Mouse (Mus musculus): ENCODE data around the gene Lypla2.
"Not testable (repeated sequence)": the region's sequence is repeated elsewhere in the genome, so short reads cannot be mapped to it uniquely, and the experiment has no call there.

Gene Lypla2

GRCm38 (mm10) chr4:135972556-135972906, at the start of gene Lypla2:
Gene Lypla2, minus strand, starts transcription at chr4:135972626.
- DNase-seq: peak; percentile 88

- DNase-seq: peak; percentile 100
Measured at GRCm38 (mm10) chr4:136021549-136022047, 49.2 kb upstream of the Lypla2 start, which contains the start of gene Eloa. Gene Eloa, minus strand, starts transcription at chr4:136021763.

GRCm38 (mm10) chr4:136020743-136021548, 48.5 kb upstream of the Lypla2 start:
- DNase-seq: peak; percentile 34

DNA sequence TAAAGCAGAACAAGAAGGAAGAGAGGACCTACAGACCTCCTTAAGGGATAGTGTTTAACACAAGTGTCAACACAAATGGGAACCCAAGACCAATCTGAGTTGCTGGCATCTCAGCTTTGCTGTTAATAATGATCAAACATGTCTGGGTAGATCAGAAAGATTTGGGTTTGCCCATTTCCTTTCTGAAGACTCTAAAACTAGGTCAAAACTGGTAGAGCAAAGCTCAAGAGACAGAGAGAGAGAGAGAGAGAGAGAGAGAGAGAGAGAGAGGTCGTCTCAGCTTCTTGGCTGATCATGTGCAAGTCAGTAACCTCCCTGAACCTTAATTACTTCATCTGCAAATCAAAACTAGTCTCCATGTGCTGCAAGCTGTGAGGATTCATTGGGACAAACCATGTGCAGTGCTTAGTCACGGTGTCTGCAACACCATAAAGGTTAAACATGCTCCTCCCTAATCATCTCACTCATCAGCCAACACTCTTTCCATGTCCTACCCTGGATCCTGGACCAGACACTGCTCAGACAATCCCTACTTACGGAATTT, 43.7 kb upstream of the Lypla2 start:
- DNase-seq: no peak

DNA sequence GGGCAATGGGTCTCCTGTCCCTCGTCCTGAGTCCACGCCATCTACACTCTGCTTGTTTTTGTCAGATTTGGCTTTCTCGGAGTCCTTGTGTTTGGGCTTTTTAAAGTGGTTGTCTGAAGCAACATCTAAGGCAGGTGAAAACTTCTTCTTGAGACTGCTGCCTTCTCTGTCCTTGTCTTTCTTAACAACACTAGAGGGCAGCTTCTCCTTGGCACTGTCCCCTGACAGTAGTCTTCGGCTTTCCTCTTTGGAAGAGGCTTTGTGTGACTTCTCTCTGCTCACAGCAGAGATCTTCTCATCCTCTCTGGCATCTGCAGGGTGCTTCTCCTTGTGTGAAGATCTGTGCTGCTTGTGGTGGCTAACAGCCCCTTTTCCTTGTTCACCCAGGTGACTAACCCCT, 38.2 kb upstream of the Lypla2 start:
- no peak for DNase-seq

- DNase-seq: no peak
Measured at GRCm38 (mm10) chr4:136008782-136009447, 36.5 kb upstream of the Lypla2 start.

- DNase-seq: no peak
Measured at GRCm38 (mm10) chr4:136006821-136007220, 34.4 kb upstream of the Lypla2 start.

- DNase-seq: peak; percentile 36
Measured at GRCm38 (mm10) chr4:136004921-136005320, 32.5 kb upstream of the Lypla2 start.

- no peak for DNase-seq
Measured at GRCm38 (mm10) chr4:136004107-136004675, 31.8 kb upstream of the Lypla2 start.

DNA sequence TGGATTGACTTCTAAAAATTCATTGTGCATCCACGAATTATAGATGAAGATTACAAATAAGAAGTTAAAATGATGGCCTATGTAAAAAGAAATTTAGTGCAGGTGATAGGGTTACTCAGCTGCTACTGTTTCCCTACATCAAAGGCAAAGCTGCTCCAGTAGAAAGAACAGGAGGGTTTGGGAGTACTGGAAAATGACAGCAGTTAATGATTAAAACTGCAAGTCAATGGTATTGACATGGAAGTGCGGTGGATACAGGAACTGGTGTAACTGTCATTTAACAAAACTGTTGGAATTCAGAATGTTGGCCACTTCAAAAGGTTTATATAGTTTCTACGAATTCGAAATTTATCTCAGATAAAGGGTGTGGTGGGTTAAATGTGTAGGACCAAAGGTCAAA, 22.7 kb upstream of the Lypla2 start:
- DNase-seq: no peak

GRCm38 (mm10) chr4:135993941-135994340, 21.5 kb upstream of the Lypla2 start:
- no peak for DNase-seq

DNA sequence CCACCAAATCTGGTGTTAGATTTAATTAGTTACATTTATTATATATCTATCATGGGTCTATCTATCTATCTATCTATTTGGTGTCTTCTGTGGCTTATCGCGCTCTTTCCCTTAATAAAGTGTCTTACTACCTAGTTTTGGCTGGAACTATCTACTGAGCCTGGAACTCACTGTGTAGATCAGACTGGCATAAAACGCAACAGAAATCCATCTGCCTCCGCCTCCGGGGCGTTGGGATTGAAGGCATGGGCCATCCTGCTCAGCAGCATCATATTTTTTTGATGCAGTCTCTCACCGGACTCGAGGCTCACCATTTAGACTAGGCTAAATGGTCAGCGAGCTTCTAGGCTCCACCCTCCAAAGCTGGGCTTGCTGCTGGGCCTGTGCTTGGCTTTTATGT, 15.3 kb upstream of the Lypla2 start:
- no peak for DNase-seq

- DNase-seq: peak; percentile 94
Measured at GRCm38 (mm10) chr4:135986943-135987710, 14.7 kb upstream of the Lypla2 start, which contains the start of gene Pithd1. Gene Pithd1, minus strand, starts transcription at chr4:135987264.

- DNase-seq: no peak
Measured at GRCm38 (mm10) chr4:135986301-135986942, 14.0 kb upstream of the Lypla2 start.

GRCm38 (mm10) chr4:135985769-135986168, 13.3 kb upstream of the Lypla2 start:
- no peak for DNase-seq

DNA sequence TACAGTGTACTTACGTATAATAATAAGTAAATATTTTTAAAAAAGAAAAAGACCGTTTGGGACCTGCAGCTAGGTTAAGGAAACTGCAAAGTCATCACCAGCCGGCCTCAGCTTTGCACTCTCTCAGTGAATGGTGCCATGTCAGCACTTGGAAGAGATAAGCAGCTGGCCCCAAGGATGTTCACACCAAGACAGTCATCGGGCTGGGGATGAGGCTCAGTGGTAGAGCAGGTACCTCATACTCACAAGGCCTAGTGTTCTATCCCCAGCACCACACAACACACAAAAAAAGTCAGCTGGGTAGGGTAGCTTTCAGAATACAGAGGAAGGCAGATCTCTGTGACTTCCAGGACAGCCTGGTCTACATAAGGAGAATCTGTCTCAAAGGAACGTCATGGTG, 12.8 kb upstream of the Lypla2 start:
- no peak for DNase-seq

GRCm38 (mm10) chr4:135984556-135984955, 12.1 kb upstream of the Lypla2 start:
- DNase-seq: no peak

DNA sequence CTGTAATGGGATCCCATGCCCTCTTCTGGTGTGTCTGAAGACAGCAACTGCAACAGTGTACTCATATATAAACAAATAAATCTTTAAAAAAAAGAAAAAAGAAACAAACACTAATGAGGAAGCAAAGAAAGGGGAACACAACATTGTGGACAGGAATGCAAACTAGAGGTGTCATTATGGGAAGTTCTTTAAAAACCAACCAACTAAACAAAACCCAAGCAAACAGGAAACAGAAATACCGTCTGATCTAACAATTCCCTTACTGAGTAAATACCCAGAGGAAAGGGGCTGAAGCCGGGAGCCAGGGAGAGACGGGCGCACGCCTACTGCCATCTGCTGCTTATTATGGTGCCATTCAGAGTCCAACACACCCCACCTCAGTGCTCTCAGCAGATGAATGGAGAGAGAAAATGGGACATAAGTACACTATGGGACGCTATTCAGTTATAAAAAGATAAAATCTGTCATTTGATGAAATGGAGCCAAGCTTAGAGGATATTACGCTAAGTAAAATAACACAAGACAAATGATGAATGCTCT, 9.2 kb upstream of the Lypla2 start:
- no peak for DNase-seq

DNA sequence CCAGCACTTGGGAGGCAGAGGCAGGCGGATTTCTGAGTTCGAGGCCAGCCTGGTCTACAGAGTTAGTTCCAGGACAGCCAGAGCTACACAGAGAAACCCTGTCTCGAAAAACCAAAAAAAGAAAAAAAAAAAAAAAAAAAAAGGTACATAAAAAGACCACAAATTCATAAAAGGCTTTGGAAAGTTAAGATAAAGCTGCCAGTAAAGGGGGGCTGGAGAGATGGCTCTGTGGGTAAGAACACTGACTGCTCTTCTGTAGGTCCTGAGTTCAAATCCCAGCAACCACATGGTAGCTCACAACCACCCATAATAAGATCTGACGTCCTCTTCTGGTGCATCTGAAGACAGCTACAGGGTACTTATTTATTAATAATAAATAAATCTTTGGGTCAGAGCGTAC, 7.8 kb upstream of the Lypla2 start:
- DNase-seq: not testable (repeated sequence)

- no peak for DNase-seq
Measured at GRCm38 (mm10) chr4:135976146-135976545, 3.7 kb upstream of the Lypla2 start.

DNA sequence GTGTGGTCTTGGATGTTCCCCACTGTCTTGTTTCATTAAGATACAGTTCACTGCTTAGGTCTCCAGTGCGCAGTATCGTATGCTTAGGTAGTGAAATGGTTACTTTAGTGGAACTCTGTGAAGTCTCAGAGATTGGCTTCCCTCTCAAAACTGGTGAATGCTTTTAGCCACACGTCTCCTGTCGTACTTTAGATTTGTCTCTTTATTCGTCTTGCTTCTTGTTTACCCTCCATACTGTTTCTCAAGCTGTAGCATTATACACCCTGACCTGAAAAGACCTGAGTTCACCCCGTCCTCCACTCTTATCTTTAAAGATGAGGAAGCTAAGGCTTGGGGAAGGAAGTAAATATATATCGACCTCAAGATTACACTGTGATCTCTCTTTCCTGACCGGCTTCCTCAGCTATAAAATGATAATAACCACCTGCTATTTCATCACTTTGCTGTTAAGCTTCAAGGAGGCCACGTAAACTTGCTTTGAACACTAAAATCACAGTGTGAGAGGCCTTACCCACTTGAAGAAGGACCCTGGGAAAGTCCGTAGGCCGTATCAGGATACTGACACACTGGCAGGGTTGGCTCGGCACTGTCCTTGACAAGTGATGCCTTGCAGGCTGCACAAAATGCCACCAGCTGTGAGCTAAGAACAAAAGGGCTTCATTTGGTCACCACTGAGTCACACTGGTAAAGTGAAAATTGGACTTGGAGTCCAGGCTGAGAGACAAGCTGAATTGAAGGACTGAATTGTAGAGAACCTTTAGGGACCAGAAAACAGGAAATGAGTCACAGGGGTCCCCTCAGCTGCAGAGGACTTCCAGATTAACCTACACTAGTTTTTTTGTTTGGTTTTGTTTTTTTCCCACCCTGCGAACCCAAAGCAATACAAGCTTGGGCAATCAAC, 735 bp upstream of the Lypla2 start:
- DNase-seq: no peak

Data from kidney, adult 9 months (tissue).